Mouse (Mus musculus) MEL (cell line): ENCODE measurements around the gene Btbd18. TPM values are rescaled to one million over a fixed set of nuclear protein-coding genes. Genes with fewer than 3 reads are reported as not detected.

ENCODE experiments used
- DNase-seq: peaks from one replicate; pipeline ENCODE4 v3.0.0; 2011; ENCODE audit warnings: low read depth, low spot score
- H3K27ac ChIP-seq: 2 replicates; pipeline ENCODE4 v1.5.1; 2012; ENCODE audit warnings: low read depth, mild to moderate bottlenecking, control low read depth, low read length, moderate library complexity; ENCODE audit not compliant: control insufficient read depth
- H3K27me3 ChIP-seq, 2 experiments: fragments of 150-350 bp in 1 of 2; sonication (generic) in 1 of 2; 2 replicates each; pipeline ENCODE4 v1.6.1; 2012; ENCODE audit warnings: low read length in 2 of 2, mild to moderate bottlenecking in 2 of 2, improper control_type of control experiment in 1 of 2, moderate library complexity in 1 of 2; ENCODE audit not compliant: insufficient read depth in 2 of 2, control insufficient read depth in 1 of 2
- H3K36me3 ChIP-seq, 2 experiments: 2 replicates each; pipeline ENCODE4 v1.6.1; 2012 to 2014; ENCODE audit warnings: low read length in 2 of 2, improper control_type of control experiment in 1 of 2, inconsistent platforms in 1 of 2, mild to moderate bottlenecking in 1 of 2; ENCODE audit not compliant: insufficient read depth in 2 of 2, control insufficient read depth in 1 of 2
- H3K4me1 ChIP-seq, 2 experiments: fragments of 150-350 bp in 1 of 2; sonication (generic) in 1 of 2; 2 replicates each; pipeline ENCODE4 v1.6.1; 2012; ENCODE audit warnings: low read length in 2 of 2, improper control_type of control experiment in 1 of 2, mild to moderate bottlenecking in 1 of 2; ENCODE audit not compliant: insufficient read depth in 2 of 2, control insufficient read depth in 1 of 2
- H3K4me3 ChIP-seq, 2 experiments: fragments of 150-350 bp in 1 of 2; sonication (generic) in 1 of 2; 2 replicates each; pipeline ENCODE4 v1.5.1; 2012; ENCODE audit warnings: low read depth in 2 of 2, low read length in 2 of 2, mild to moderate bottlenecking in 2 of 2, moderate library complexity in 2 of 2, control low read depth in 1 of 2, improper control_type of control experiment in 1 of 2; ENCODE audit not compliant: control insufficient read depth in 1 of 2, insufficient read depth in 1 of 2
- H3K79me2 ChIP-seq: 2 replicates; pipeline ENCODE4 v1.6.1; 2012; ENCODE audit warnings: mild to moderate bottlenecking, low read length, moderate library complexity; ENCODE audit not compliant: control insufficient read depth, poor library complexity, insufficient read depth
- H3K9ac ChIP-seq: 2 replicates; pipeline ENCODE4 v1.6.1; 2012; ENCODE audit warnings: low read depth, mild to moderate bottlenecking, control low read depth, low read length, moderate library complexity; ENCODE audit not compliant: control insufficient read depth, poor library complexity, severe bottlenecking
- H3K9me3 ChIP-seq: fragments of 150-350 bp; sonication (generic); replicated peaks from 2 replicates; pipeline ENCODE4 v1.6.1; 2012; ENCODE audit warnings: mild to moderate bottlenecking, low read length, improper control_type of control experiment, moderate library complexity; ENCODE audit not compliant: insufficient read depth
- BHLHE40 ChIP-seq: IDR thresholded peaks from 2 replicates; pipeline ENCODE4 v1.6.1; 2012; ENCODE audit warnings: low read depth, mild to moderate bottlenecking, inconsistent platforms, low read length, improper control_type of control experiment, borderline replicate concordance
- CHD1 ChIP-seq: IDR thresholded peaks from 2 replicates; pipeline ENCODE4 v1.6.1; 2012; ENCODE audit warnings: low read depth, mild to moderate bottlenecking, inconsistent platforms, low read length, improper control_type of control experiment
- CHD2 ChIP-seq: IDR thresholded peaks from 2 replicates; pipeline ENCODE4 v1.6.1; 2011; ENCODE audit warnings: low read length, improper control_type of control experiment
- CTCF ChIP-seq, 3 experiments: IDR thresholded peaks in 2 of 3; conservative IDR thresholded peaks in 1 of 3; 2 replicates each; pipeline ENCODE4 v1.5.1; 2011 to 2012; ENCODE audit warnings: low read length in 3 of 3, low read depth in 2 of 3, mild to moderate bottlenecking in 2 of 3, improper control_type of control experiment in 1 of 3, inconsistent platforms in 1 of 3, mixed read lengths in 1 of 3, moderate library complexity in 1 of 3; ENCODE audit not compliant: control insufficient read depth in 1 of 3, insufficient read depth in 1 of 3, poor library complexity in 1 of 3, severe bottlenecking in 1 of 3
- E2F4 ChIP-seq: IDR thresholded peaks from 2 replicates; pipeline ENCODE4 v1.6.1; 2011; ENCODE audit warnings: low read depth, low read length, improper control_type of control experiment, borderline replicate concordance
- ELF1 ChIP-seq: IDR thresholded peaks from 2 replicates; pipeline ENCODE4 v1.6.1; 2014; ENCODE audit warnings: low read depth, mild to moderate bottlenecking, inconsistent platforms, low read length, improper control_type of control experiment, moderate library complexity
- EP300 ChIP-seq, 2 experiments: IDR thresholded peaks; 2 replicates each; pipeline ENCODE4 v1.6.1; 2011; ENCODE audit warnings: improper control_type of control experiment in 2 of 2, low read length in 2 of 2, low read depth in 1 of 2, mild to moderate bottlenecking in 1 of 2
- ETS1 ChIP-seq: IDR thresholded peaks from 2 replicates; pipeline ENCODE4 v1.6.1; 2012; ENCODE audit warnings: low read depth, mild to moderate bottlenecking, inconsistent platforms, low read length, improper control_type of control experiment, moderate library complexity
- GABPA ChIP-seq: IDR thresholded peaks from 2 replicates; pipeline ENCODE4 v1.6.1; 2012; ENCODE audit warnings: low read depth, mild to moderate bottlenecking, inconsistent platforms, low read length, improper control_type of control experiment, moderate library complexity
- GATA1 ChIP-seq: IDR thresholded peaks from 2 replicates; pipeline ENCODE4 v1.6.1; 2011; ENCODE audit warnings: low read depth, low read length, improper control_type of control experiment
- HCFC1 ChIP-seq: IDR thresholded peaks from 2 replicates; pipeline ENCODE4 v1.6.1; 2012; ENCODE audit warnings: low read depth, mild to moderate bottlenecking, inconsistent platforms, low read length, improper control_type of control experiment, moderate library complexity
- JUND ChIP-seq: IDR thresholded peaks from 2 replicates; pipeline ENCODE4 v1.6.1; 2011; ENCODE audit warnings: low read depth, mild to moderate bottlenecking, improper control_type of control experiment, low read length
- KAT2A ChIP-seq: conservative IDR thresholded peaks from 2 replicates; pipeline ENCODE4 v1.6.1; 2012; ENCODE audit warnings: low read depth, low read length, improper control_type of control experiment, inconsistent platforms
- MAFK ChIP-seq: IDR thresholded peaks from 2 replicates; pipeline ENCODE4 v1.6.1; 2011; ENCODE audit warnings: low read depth, mild to moderate bottlenecking, low read length, improper control_type of control experiment, borderline replicate concordance
- MAX ChIP-seq: IDR thresholded peaks from 2 replicates; pipeline ENCODE4 v1.6.1; 2011; ENCODE audit warnings: low read length, improper control_type of control experiment
- MAZ ChIP-seq: IDR thresholded peaks from 2 replicates; pipeline ENCODE4 v1.6.1; 2012; ENCODE audit warnings: low read depth, mild to moderate bottlenecking, inconsistent platforms, low read length, improper control_type of control experiment
- MXI1 ChIP-seq: IDR thresholded peaks from 2 replicates; pipeline ENCODE4 v1.6.1; 2011; ENCODE audit warnings: mild to moderate bottlenecking, low read depth, low read length, improper control_type of control experiment
- MYB ChIP-seq: IDR thresholded peaks from 2 replicates; pipeline ENCODE4 v1.6.1; 2011; ENCODE audit warnings: mild to moderate bottlenecking, low read depth, low read length, improper control_type of control experiment
- MYC ChIP-seq: IDR thresholded peaks from 2 replicates; pipeline ENCODE4 v1.6.1; 2011; ENCODE audit warnings: low read depth, mild to moderate bottlenecking, low read length, improper control_type of control experiment, moderate library complexity
- NELFE ChIP-seq: IDR thresholded peaks from 2 replicates; pipeline ENCODE4 v1.6.1; 2011; ENCODE audit warnings: low read depth, low read length, improper control_type of control experiment
- NRF1 ChIP-seq: IDR thresholded peaks from 2 replicates; pipeline ENCODE4 v1.6.1; 2014; ENCODE audit warnings: low read depth, mild to moderate bottlenecking, inconsistent platforms, low read length, improper control_type of control experiment, moderate library complexity; ENCODE audit not compliant: poor library complexity, insufficient read depth, severe bottlenecking
- POLR2A ChIP-seq, 2 experiments: IDR thresholded peaks; 2 replicates each; pipeline ENCODE4 v1.6.1; 2011 to 2012; ENCODE audit warnings: low read length in 2 of 2, mild to moderate bottlenecking in 2 of 2, control low read depth in 1 of 2, improper control_type of control experiment in 1 of 2, low read depth in 1 of 2, moderate library complexity in 1 of 2; ENCODE audit not compliant: control insufficient read depth in 1 of 2, insufficient read depth in 1 of 2, poor library complexity in 1 of 2
- POLR2AphosphoS2 ChIP-seq: IDR thresholded peaks from 2 replicates; pipeline ENCODE4 v1.6.1; 2011; ENCODE audit warnings: low read length, improper control_type of control experiment
- POLR2AphosphoS5 ChIP-seq: IDR thresholded peaks from 2 replicates; pipeline ENCODE4 v1.6.1; 2012; ENCODE audit warnings: low read depth, borderline replicate concordance, mild to moderate bottlenecking, inconsistent platforms, low read length, moderate library complexity, mixed read lengths
- RAD21 ChIP-seq: IDR thresholded peaks from 2 replicates; pipeline ENCODE4 v1.6.1; 2011; ENCODE audit warnings: mild to moderate bottlenecking, low read depth, low read length, improper control_type of control experiment
- RCOR1 ChIP-seq: IDR thresholded peaks from 2 replicates; pipeline ENCODE4 v1.6.1; 2012; ENCODE audit warnings: low read depth, mild to moderate bottlenecking, inconsistent platforms, low read length, improper control_type of control experiment
- SIN3A ChIP-seq: IDR thresholded peaks from 2 replicates; pipeline ENCODE4 v1.6.1; 2012; ENCODE audit warnings: low read length, improper control_type of control experiment, inconsistent platforms
- SMC3 ChIP-seq: IDR thresholded peaks from 2 replicates; pipeline ENCODE4 v1.6.1; 2011; ENCODE audit warnings: low read depth, low read length, improper control_type of control experiment
- TAL1 ChIP-seq: IDR thresholded peaks from 2 replicates; pipeline ENCODE4 v1.6.1; 2012; ENCODE audit warnings: mild to moderate bottlenecking, inconsistent platforms, low read length, moderate library complexity, mixed read lengths
- TBP ChIP-seq: IDR thresholded peaks from 2 replicates; pipeline ENCODE4 v1.8.0; 2011; ENCODE audit warnings: low read depth, low read length, improper control_type of control experiment
- TCF12 ChIP-seq: IDR thresholded peaks from 2 replicates; pipeline ENCODE4 v1.6.1; 2014; ENCODE audit warnings: low read depth, mild to moderate bottlenecking, inconsistent platforms, low read length, improper control_type of control experiment, moderate library complexity
- USF1 ChIP-seq: IDR thresholded peaks from 2 replicates; pipeline ENCODE4 v1.6.1; 2014; ENCODE audit warnings: low read depth, mild to moderate bottlenecking, inconsistent platforms, low read length, improper control_type of control experiment, moderate library complexity
- USF2 ChIP-seq, 2 experiments: IDR thresholded peaks; 2 replicates each; pipeline ENCODE4 v1.6.1; 2011 to 2012; ENCODE audit warnings: improper control_type of control experiment in 2 of 2, low read length in 2 of 2, borderline replicate concordance in 1 of 2, inconsistent platforms in 1 of 2, low read depth in 1 of 2, mild to moderate bottlenecking in 1 of 2; ENCODE audit not compliant: insufficient read depth in 1 of 2
- ZC3H11A ChIP-seq: IDR thresholded peaks from 2 replicates; pipeline ENCODE4 v1.6.1; 2012; ENCODE audit warnings: low read depth, mild to moderate bottlenecking, inconsistent platforms, low read length, improper control_type of control experiment
- ZKSCAN1 ChIP-seq: IDR thresholded peaks from 2 replicates; pipeline ENCODE4 v1.6.1; 2012; ENCODE audit warnings: low read depth, mild to moderate bottlenecking, inconsistent platforms, low read length, improper control_type of control experiment, moderate library complexity
- ZNF384 ChIP-seq: IDR thresholded peaks from 2 replicates; pipeline ENCODE4 v1.6.1; 2012; ENCODE audit warnings: low read depth, mild to moderate bottlenecking, inconsistent platforms, low read length, improper control_type of control experiment
- polyA plus RNA-seq, 2 experiments: library from polyadenylated mRNA; stranded (reverse) in 1 of 2; unstranded in 1 of 2; fragments of >175 nt in 1 of 2; fragments of >200 nt in 1 of 2; gene quantifications; 2 replicates each; pipeline versions ENCODE4 v1.2.1 to v1.2.4; 2012; ENCODE audit warnings: low replicate concordance in 2 of 2, low read depth in 1 of 2; ENCODE audit not compliant: insufficient read length in 2 of 2, insufficient read depth in 1 of 2, missing spikeins in 1 of 2
- total RNA-seq: library from RNA; depleted of rRNA; stranded (reverse); fragments of 300-350 nt; gene quantifications from 2 replicates; pipeline ENCODE4 v1.2.3, GENCODE M21; 2012

The Btbd18 gene
- total and polyA plus RNA-seq, 3 experiments: 0.04 to 0.07 TPM; not detected in 1

DNA sequence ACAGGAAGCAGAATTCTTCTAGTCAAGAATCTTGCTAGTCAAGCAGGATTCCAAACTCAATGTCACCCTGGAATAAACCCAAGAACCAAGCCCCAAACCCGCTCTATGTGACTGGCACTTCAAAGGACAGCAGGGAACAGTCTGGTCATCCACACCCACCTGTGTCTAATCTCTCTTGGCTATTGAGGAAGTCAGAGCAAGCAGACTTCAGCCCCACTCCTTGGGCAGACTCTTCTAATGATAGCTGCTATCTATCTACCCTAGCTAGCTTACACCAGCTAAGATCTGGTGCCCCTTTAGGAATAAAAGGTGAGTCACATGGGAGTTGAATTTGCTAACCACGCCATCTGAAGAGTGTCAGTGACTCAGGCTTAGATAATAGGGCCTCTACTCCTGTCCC is 40.0 kb upstream of the Btbd18 start:
- Histone ChIP-seq H3K27ac (0 out of 2 replicates have a peak overlapping the region, but pooled peaks have one; percentile 16), H3K4me3 (no peak overlapping the region), H3K4me1 (peaks cover 13 to 21% of the 10 kb centered on the region in 2 experiments), H3K9ac (no peak overlapping the region), H3K79me2 (no peaks in the 10 kb centered on the region), H3K27me3 (no peaks in the 10 kb centered on the region), H3K36me3 (peaks cover 12 to 37% of the 10 kb centered on the region in 2 experiments), H3K9me3 (no peaks in the 10 kb centered on the region)
- DNase-seq: peak; percentile 58
- TF ChIP-seq SMC3: no peak
- TF ChIP-seq MAX: no peak
- peak; percentile 41 to 44; a peak in 3 of 4 replicates for TF ChIP-seq EP300 (IDR thresholded peaks at IDR 0.05; ENCODE audit: low read depth in 1 of 2, low read length in 2 of 2)
- TF ChIP-seq USF1: peak; percentile 61; the same call in 1 of the 2 replicates
- 0 out of 2 replicates have a peak, but pooled peaks have one; percentile 6 for TF ChIP-seq TAL1
- no peak for TF ChIP-seq POLR2AphosphoS5
- no peak for TF ChIP-seq E2F4
- TF ChIP-seq POLR2A (IDR thresholded peaks at IDR 0.05; ENCODE audit: control insufficient read depth in 1 of 2, insufficient read depth in 1 of 2, low read depth in 1 of 2, low read length in 2 of 2, poor library complexity in 1 of 2): no peak
- TF ChIP-seq KAT2A: no peak
- no peak for TF ChIP-seq RAD21
- TF ChIP-seq POLR2AphosphoS2: no peak
- no peak for TF ChIP-seq USF2 (IDR thresholded peaks at IDR 0.05; ENCODE audit: borderline replicate concordance in 1 of 2, insufficient read depth in 1 of 2, low read depth in 1 of 2, low read length in 2 of 2)
- TF ChIP-seq ELF1: peak; percentile 22; the same call in 1 of the 2 replicates
- TF ChIP-seq TCF12: 0 out of 2 replicates have a peak, but pooled peaks have one; percentile 32
- TF ChIP-seq HCFC1: no peak
- TF ChIP-seq SIN3A: no peak
- TF ChIP-seq GABPA: no peak
- TF ChIP-seq MXI1: 0 out of 2 replicates have a peak, but pooled peaks have one; percentile 51
- no peak for TF ChIP-seq JUND
- TF ChIP-seq RCOR1: no peak
- no peak for TF ChIP-seq ZNF384
- no peak for TF ChIP-seq CHD2
- no peak for TF ChIP-seq ZC3H11A
- TF ChIP-seq MYC: no peak
- TF ChIP-seq ETS1: peak; percentile 49
- TF ChIP-seq CHD1: no peak
- TF ChIP-seq CTCF (IDR thresholded peaks at IDR 0.05 in 2 of 3, conservative IDR thresholded peaks at IDR 0.05 in 1 of 3; ENCODE audit: control insufficient read depth in 1 of 3, insufficient read depth in 1 of 3, low read depth in 2 of 3, low read length in 3 of 3, poor library complexity in 1 of 3, severe bottlenecking in 1 of 3): no peak
- TF ChIP-seq GATA1: peak; percentile 36; the same call in 1 of the 2 replicates
- no peak for TF ChIP-seq NRF1
- TF ChIP-seq BHLHE40: no peak
- TF ChIP-seq MYB: no peak
- no peak for TF ChIP-seq TBP
- no peak for TF ChIP-seq NELFE
- no peak for TF ChIP-seq ZKSCAN1
- no peak for TF ChIP-seq MAFK
- TF ChIP-seq MAZ: no peak
